Mouse (Mus musculus): ENCODE measurements at regions not wholly inside any gene's neighbourhood (a gene's known extent, or its start where the extent isn't known, plus 50 kb on each side); places are given as distances from the start of the nearest gene placed in this dataset.

DNA sequence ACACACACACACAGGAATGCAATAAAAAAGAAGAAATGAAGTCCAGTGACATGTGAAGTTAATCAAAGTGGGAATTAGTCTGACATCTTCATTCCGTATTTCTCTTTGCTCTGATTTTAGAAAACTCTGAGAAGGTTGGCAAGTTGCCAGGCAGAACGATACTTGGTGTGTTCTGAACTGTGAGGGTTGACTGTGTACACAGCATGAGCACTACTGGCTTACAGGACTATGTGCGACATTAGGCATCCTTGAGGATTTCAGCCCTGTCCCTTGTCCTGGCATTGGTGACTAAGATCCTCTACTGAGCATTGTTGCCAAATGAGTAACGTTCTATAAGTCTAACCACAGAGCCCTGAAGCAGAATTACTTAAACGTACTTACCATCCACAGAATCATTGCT, 340.7 kb downstream of the Plk2 start:
- no peaks in the 10 kb centered on the region for H3K4me1 ChIP-seq (ENCODE audit: insufficient read depth, low read length)
- H3K4me3 ChIP-seq (ENCODE audit: low read length) = no peak overlapping the region
- H3K27me3 ChIP-seq (ENCODE audit: insufficient read depth, low read length) = no peaks in the 10 kb centered on the region
- no peaks in the 10 kb centered on the region for H3K36me3 ChIP-seq (ENCODE audit: insufficient read depth, low read length)
- H3K27ac ChIP-seq (ENCODE audit: low read length) = no peak overlapping the region
- H3K9ac ChIP-seq (replicated peaks; ENCODE audit: low read length) = no peak overlapping the region
- H3K4me2 ChIP-seq (replicated peaks; ENCODE audit: low read depth, low read length) = no peak overlapping the region
- no peak for ATAC-seq (ENCODE audit: low FRiP score, low TSS enrichment)
- H3K9me3 ChIP-seq (ENCODE audit: low read length) = no peaks in the 10 kb centered on the region
- WGBS = 55% methylated on average over 5 of the region's 5 CpGs

- H3K9ac ChIP-seq (replicated peaks; ENCODE audit: low read length) = no peak overlapping the region
- no peaks in the 10 kb centered on the region for H3K36me3 ChIP-seq (ENCODE audit: insufficient read depth, low read length)
- no peaks in the 10 kb centered on the region for H3K9me3 ChIP-seq (ENCODE audit: low read length)
- 0 out of 2 replicates have a peak, but pooled peaks cover under 1% of the 10 kb centered on the region for H3K4me1 ChIP-seq (ENCODE audit: insufficient read depth, low read length)
- WGBS = 74% methylated on average over 11 of the region's 11 CpGs
- no peak overlapping the region for H3K4me3 ChIP-seq (ENCODE audit: low read length)
- no peak for ATAC-seq (ENCODE audit: low FRiP score, low TSS enrichment)
- H3K27ac ChIP-seq (ENCODE audit: low read length) = no peak overlapping the region
- no peak overlapping the region for H3K4me2 ChIP-seq (replicated peaks; ENCODE audit: low read depth, low read length)
- H3K27me3 ChIP-seq (ENCODE audit: insufficient read depth, low read length) = no peaks in the 10 kb centered on the region
These were observed 346.8 kb downstream of the Plk2 start for GRCm38 (mm10) chr13:110741576-110742206.

- Histone ChIP-seq H3K27me3 (ENCODE audit: insufficient read depth, low read length) (no peaks in the 10 kb centered on the region), H3K4me2 (replicated peaks; ENCODE audit: low read depth, low read length) (no peak overlapping the region), H3K27ac (ENCODE audit: low read length) (no peak overlapping the region), H3K9me3 (ENCODE audit: low read length) (no peaks in the 10 kb centered on the region), H3K9ac (replicated peaks; ENCODE audit: low read length) (no peak overlapping the region), H3K4me3 (ENCODE audit: low read length) (no peak overlapping the region), H3K36me3 (ENCODE audit: insufficient read depth, low read length) (no peaks in the 10 kb centered on the region), H3K4me1 (ENCODE audit: insufficient read depth, low read length) (0 out of 2 replicates have a peak, but pooled peaks cover 6% of the 10 kb centered on the region)
- WGBS = 49% methylated on average over 6 of the region's 6 CpGs
- peak; percentile 27; the same call in 1 of the 2 replicates for ATAC-seq (ENCODE audit: low FRiP score, low TSS enrichment)
These were observed 352.5 kb downstream of the Plk2 start for GRCm38 (mm10) chr13:110747223-110747868.

- 54% methylated on average over 4 of the region's 4 CpGs for WGBS
- peak; percentile 82; the same call in 1 of the 2 replicates for ATAC-seq (ENCODE audit: low FRiP score, low TSS enrichment)
These were observed 357.9 kb downstream of the Plk2 start for GRCm38 (mm10) chr13:110752746-110753145.

DNA sequence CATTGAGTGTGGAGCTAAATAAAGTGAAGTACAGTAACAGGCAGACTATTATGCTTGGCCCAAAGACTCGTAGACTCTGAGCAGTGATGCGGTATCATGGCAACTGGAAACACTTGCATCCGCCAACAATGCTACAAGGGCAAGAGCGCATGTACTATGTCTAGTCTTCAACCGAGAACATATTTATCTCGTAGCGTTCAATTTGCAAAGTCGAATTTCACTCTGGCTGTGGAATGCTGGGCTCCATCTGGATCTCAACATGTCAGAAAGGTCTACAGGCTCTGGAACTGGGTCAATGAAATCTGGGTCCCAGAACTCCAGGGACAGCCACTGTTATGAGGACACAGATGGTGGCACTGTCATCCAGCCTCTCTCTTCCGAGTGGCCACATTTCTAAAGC, 359.7 kb downstream of the Plk2 start:
- no peaks in the 10 kb centered on the region for H3K4me1 ChIP-seq (ENCODE audit: insufficient read depth, low read length)
- 82% methylated on average over 9 of the region's 9 CpGs for WGBS

More at GRCm38 (mm10) chr13:110752746-110753145, 357.9 kb downstream of the Plk2 start:
- Histone ChIP-seq H3K4me3 (ENCODE audit: low read length) (no peak overlapping the region), H3K4me1 (ENCODE audit: insufficient read depth, low read length) (no peaks in the 10 kb centered on the region), H3K9ac (replicated peaks; ENCODE audit: low read length) (no peak overlapping the region), H3K4me2 (replicated peaks; ENCODE audit: low read depth, low read length) (no peak overlapping the region), H3K36me3 (ENCODE audit: insufficient read depth, low read length) (no peaks in the 10 kb centered on the region), H3K9me3 (ENCODE audit: low read length) (no peaks in the 10 kb centered on the region), H3K27ac (ENCODE audit: low read length) (no peak overlapping the region), H3K27me3 (ENCODE audit: insufficient read depth, low read length) (no peaks in the 10 kb centered on the region)

DNA sequence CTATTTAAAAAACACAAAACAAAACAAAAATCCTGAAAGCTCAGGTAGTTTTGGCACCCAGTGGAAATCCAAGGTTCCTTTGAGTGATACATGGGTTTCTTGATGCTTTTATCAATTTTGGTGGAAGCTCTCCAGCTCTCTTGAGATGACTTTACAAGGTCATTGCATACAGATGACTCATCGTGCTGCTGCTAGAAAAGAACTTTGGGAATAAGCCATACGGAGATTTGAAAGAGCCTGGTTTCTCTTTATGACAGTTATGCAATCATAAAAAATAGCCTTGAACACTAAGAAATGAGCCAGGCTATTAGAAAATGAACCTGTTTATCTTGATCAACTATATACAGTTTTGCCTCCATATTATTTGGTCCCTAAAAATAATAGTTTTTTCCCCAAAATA, 362.0 kb downstream of the Plk2 start:
- ATAC-seq (ENCODE audit: low FRiP score, low TSS enrichment) = no peak
- H3K9ac ChIP-seq (replicated peaks; ENCODE audit: low read length) = no peak overlapping the region
- no peak overlapping the region for H3K4me3 ChIP-seq (ENCODE audit: low read length)
- H3K27ac ChIP-seq (ENCODE audit: low read length) = no peak overlapping the region
- 83% methylated on average over 2 of the region's 2 CpGs for WGBS
- no peaks in the 10 kb centered on the region for H3K4me1 ChIP-seq (ENCODE audit: insufficient read depth, low read length)
- H3K4me2 ChIP-seq (replicated peaks; ENCODE audit: low read depth, low read length) = no peak overlapping the region
- H3K36me3 ChIP-seq (ENCODE audit: insufficient read depth, low read length) = no peaks in the 10 kb centered on the region
- H3K27me3 ChIP-seq (ENCODE audit: insufficient read depth, low read length) = no peaks in the 10 kb centered on the region
- H3K9me3 ChIP-seq (ENCODE audit: low read length) = no peaks in the 10 kb centered on the region

More for the DNA sequence above, 359.7 kb downstream of the Plk2 start:
- Histone ChIP-seq H3K4me2 (replicated peaks; ENCODE audit: low read depth, low read length) (no peak overlapping the region), H3K36me3 (ENCODE audit: insufficient read depth, low read length) (no peaks in the 10 kb centered on the region), H3K4me3 (ENCODE audit: low read length) (no peak overlapping the region), H3K9ac (replicated peaks; ENCODE audit: low read length) (no peak overlapping the region), H3K27ac (ENCODE audit: low read length) (no peak overlapping the region), H3K9me3 (ENCODE audit: low read length) (no peaks in the 10 kb centered on the region), H3K27me3 (ENCODE audit: insufficient read depth, low read length) (no peaks in the 10 kb centered on the region)
- ATAC-seq (ENCODE audit: low FRiP score, low TSS enrichment) = no peak

DNA sequence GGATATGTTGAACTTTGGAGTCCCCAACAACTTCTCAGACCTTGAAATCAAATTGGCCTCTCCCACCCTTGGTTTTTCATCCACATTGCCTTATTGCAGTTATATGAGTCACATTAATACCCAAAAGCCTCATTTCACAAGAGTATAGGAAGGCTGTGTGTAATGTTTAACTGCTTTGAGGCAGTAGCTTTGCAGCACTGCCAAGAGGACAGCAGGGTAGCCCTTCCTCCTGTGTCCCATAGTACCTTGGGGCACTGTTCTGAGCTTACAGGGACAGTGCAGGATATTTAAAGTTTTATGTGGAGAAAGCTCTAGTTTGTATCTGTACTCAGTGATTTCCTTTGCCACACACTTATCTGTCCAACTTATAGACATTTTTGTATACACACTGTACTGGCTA, 374.4 kb downstream of the Plk2 start:
- Histone ChIP-seq H3K27me3 (ENCODE audit: insufficient read depth, low read length) (no peaks in the 10 kb centered on the region), H3K4me1 (ENCODE audit: insufficient read depth, low read length) (no peaks in the 10 kb centered on the region), H3K27ac (ENCODE audit: low read length) (no peak overlapping the region), H3K9ac (replicated peaks; ENCODE audit: low read length) (no peak overlapping the region), H3K4me2 (replicated peaks; ENCODE audit: low read depth, low read length) (no peak overlapping the region), H3K36me3 (ENCODE audit: insufficient read depth, low read length) (no peaks in the 10 kb centered on the region), H3K9me3 (ENCODE audit: low read length) (no peaks in the 10 kb centered on the region), H3K4me3 (ENCODE audit: low read length) (no peak overlapping the region)
- no peak for ATAC-seq (ENCODE audit: low FRiP score, low TSS enrichment)

GRCm38 (mm10) chr13:110775251-110775650, 380.4 kb downstream of the Plk2 start:
- H3K9ac ChIP-seq (replicated peaks; ENCODE audit: low read length) = no peak overlapping the region

DNA sequence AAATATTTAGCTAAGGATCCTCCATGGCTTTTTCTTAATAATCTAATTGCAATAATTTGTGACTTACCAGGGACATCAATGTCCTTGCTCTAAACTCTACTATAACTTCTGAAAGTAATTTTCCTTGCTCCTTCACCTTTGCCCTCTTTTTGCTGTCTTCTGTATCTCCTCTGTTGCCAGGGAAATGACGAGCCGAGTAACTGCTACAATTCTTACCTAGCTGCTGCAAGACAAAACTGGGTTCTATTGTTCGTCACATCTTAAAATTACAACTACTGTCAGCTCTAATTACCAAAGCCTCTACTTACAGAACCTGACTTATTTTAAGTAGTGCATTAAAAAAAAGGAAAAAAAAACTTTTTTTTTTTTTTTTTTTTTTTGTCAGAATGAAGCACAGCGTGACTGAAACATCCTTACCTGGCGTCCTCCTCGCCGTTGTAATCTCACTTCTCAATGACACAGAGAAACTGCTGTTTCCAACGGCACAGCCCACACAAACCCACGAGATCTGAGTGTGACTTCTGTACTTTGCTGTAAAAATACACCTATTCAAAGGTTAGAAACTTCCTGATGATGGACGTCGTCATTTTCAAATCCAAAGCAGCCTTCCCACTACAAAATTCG, 389.4 kb downstream of the Plk2 start:
- Histone ChIP-seq H3K27ac (ENCODE audit: low read length) (no peak overlapping the region), H3K9ac (replicated peaks; ENCODE audit: low read length) (no peak overlapping the region), H3K4me2 (replicated peaks; ENCODE audit: low read depth, low read length) (no peak overlapping the region), H3K27me3 (ENCODE audit: insufficient read depth, low read length) (no peaks in the 10 kb centered on the region), H3K4me3 (ENCODE audit: low read length) (no peak overlapping the region), H3K4me1 (ENCODE audit: insufficient read depth, low read length) (no peaks in the 10 kb centered on the region), H3K9me3 (ENCODE audit: low read length) (no peaks in the 10 kb centered on the region), H3K36me3 (ENCODE audit: insufficient read depth, low read length) (no peaks in the 10 kb centered on the region)
- WGBS = 59% methylated on average over 12 of the region's 12 CpGs
- no peak for ATAC-seq (ENCODE audit: low FRiP score, low TSS enrichment)

More at GRCm38 (mm10) chr13:110775251-110775650, 380.4 kb downstream of the Plk2 start:
- Histone ChIP-seq H3K9me3 (ENCODE audit: low read length) (no peaks in the 10 kb centered on the region), H3K4me2 (replicated peaks; ENCODE audit: low read depth, low read length) (no peak overlapping the region), H3K4me3 (ENCODE audit: low read length) (no peak overlapping the region), H3K27ac (ENCODE audit: low read length) (no peak overlapping the region), H3K4me1 (ENCODE audit: insufficient read depth, low read length) (no peaks in the 10 kb centered on the region), H3K36me3 (ENCODE audit: insufficient read depth, low read length) (no peaks in the 10 kb centered on the region), H3K27me3 (ENCODE audit: insufficient read depth, low read length) (no peaks in the 10 kb centered on the region)
- no peak for ATAC-seq (ENCODE audit: low FRiP score, low TSS enrichment)

DNA sequence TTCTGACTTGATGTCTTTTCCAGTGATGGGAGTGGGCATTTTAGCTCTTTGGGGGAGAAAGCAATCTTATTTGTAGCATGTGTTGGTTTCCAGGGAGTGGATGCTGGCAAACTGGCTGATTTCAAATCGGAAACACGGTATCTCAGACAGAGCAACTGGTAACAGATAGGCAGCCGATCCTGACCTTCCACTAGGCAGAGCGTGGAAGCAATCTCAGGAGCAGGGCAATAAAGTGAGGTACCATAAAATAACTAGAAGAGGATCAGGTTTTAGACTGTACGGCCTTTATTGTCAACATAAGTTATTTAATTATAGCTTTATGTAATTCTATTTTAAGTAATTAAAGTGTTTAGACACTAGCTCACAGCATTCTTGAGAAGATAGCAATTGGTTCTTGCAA, 390.0 kb downstream of the Plk2 start:
- H3K27me3 ChIP-seq (ENCODE audit: insufficient read depth, low read length) = no peaks in the 10 kb centered on the region
- ATAC-seq (ENCODE audit: low FRiP score, low TSS enrichment) = no peak
- no peaks in the 10 kb centered on the region for H3K9me3 ChIP-seq (ENCODE audit: low read length)
- H3K4me3 ChIP-seq (ENCODE audit: low read length) = no peak overlapping the region
- H3K4me2 ChIP-seq (replicated peaks; ENCODE audit: low read depth, low read length) = no peak overlapping the region
- H3K9ac ChIP-seq (replicated peaks; ENCODE audit: low read length) = no peak overlapping the region
- H3K4me1 ChIP-seq (ENCODE audit: insufficient read depth, low read length) = no peaks in the 10 kb centered on the region
- no peak overlapping the region for H3K27ac ChIP-seq (ENCODE audit: low read length)
- no peaks in the 10 kb centered on the region for H3K36me3 ChIP-seq (ENCODE audit: insufficient read depth, low read length)
- 45% methylated on average over 5 of the region's 5 CpGs for WGBS
